Mouse (Mus musculus) hindbrain, embryonic 11.5 days (tissue): ENCODE data around the gene D130043K22Rik. TPM values are rescaled to one million over a fixed set of nuclear protein-coding genes. Genes with fewer than 3 reads are reported as not detected.
"Not testable (repeated sequence)": the region's sequence is repeated elsewhere in the genome, so short reads cannot be mapped to it uniquely, and the experiment has no call there.

ENCODE experiments used
- ATAC-seq: fragments of 200-750 bp; cut with Nextera tagmentation; 2 replicates; pipeline ENCODE4 v1.8.0; 2017; ENCODE audit warnings: mild to moderate bottlenecking, moderate TSS enrichment, moderate library complexity; ENCODE audit not compliant: low FRiP score
- DNase-seq: peaks from one replicate; pipeline ENCODE4 v3.0.0-alpha.2; 2015; ENCODE audit warnings: low spot score
- H3K27ac ChIP-seq: fragments of 300-500 bp; sonication (generic); 2 replicates; pipeline ENCODE4 v1.5.1; 2014; ENCODE audit warnings: mild to moderate bottlenecking, low read depth, low read length
- H3K27me3 ChIP-seq: fragments of 300-500 bp; sonication (generic); 2 replicates; pipeline ENCODE4 v1.6.1; 2014; ENCODE audit warnings: mild to moderate bottlenecking, low read length, moderate library complexity, mixed read lengths; ENCODE audit not compliant: control insufficient read depth, insufficient read depth
- H3K36me3 ChIP-seq: fragments of 300-500 bp; sonication (generic); 2 replicates; pipeline ENCODE4 v1.6.1; 2014; ENCODE audit warnings: mild to moderate bottlenecking, low read length, moderate library complexity, mixed read lengths; ENCODE audit not compliant: control insufficient read depth, insufficient read depth
- H3K4me1 ChIP-seq: fragments of 300-500 bp; sonication (generic); replicated peaks from 2 replicates; pipeline ENCODE4 v1.6.1; 2014; ENCODE audit warnings: low read length, mixed read lengths; ENCODE audit not compliant: control insufficient read depth, insufficient read depth
- H3K4me2 ChIP-seq: fragments of 300-500 bp; sonication (generic); replicated peaks from 2 replicates; pipeline ENCODE4 v1.6.1; 2014; ENCODE audit warnings: mild to moderate bottlenecking, low read depth, low read length
- H3K4me3 ChIP-seq: fragments of 300-500 bp; sonication (generic); 2 replicates; pipeline ENCODE4 v1.5.1; 2014; ENCODE audit warnings: low read depth, low read length
- H3K9ac ChIP-seq: fragments of 300-500 bp; sonication (generic); 2 replicates; pipeline ENCODE4 v1.6.1; 2014; ENCODE audit warnings: low read depth, low read length
- H3K9me3 ChIP-seq: fragments of 300-500 bp; sonication (generic); 2 replicates; pipeline ENCODE4 v1.6.1; 2016; ENCODE audit warnings: low read length; ENCODE audit not compliant: control insufficient read depth
- WGBS: fragments of 180-500 bp; shearing (Covaris S2); extraction: QIAGEN DNeasy Blood & Tissue Kit; methylation state at CpG from one replicate; pipeline ENCODE4 v1.1.7; 2014; 5-methylcytosine and 5-hydroxymethylcytosine counted together
- polyA plus RNA-seq: library from polyadenylated mRNA; unstranded; fragments of >200 nt; fragmentation: Nextera tagmentation; extraction: Ambion mirVana; gene quantifications from 2 replicates; pipeline ENCODE4 v1.2.1, GENCODE M21; 2014

D130043K22Rik gene
- polyA plus RNA-seq, 1 experiment from 2014 or later = 0.94 TPM

GRCm38 (mm10) chr13:24825587-24825986 lies 19.3 kb upstream of the D130043K22Rik start:
- Histone ChIP-seq H3K9me3 (no peaks in the 10 kb centered on the region), H3K36me3 (no peaks in the 10 kb centered on the region), H3K27ac (no peak overlapping the region), H3K4me1 (no peaks in the 10 kb centered on the region), H3K9ac (no peak overlapping the region), H3K27me3 (no peaks in the 10 kb centered on the region), H3K4me3 (no peak overlapping the region), H3K4me2 (no peak overlapping the region)
- ATAC-seq (no peak), DNase-seq (no peak)
- 83% methylated on average over 4 of the region's 4 CpGs for WGBS

GRCm38 (mm10) chr13:24826116-24826515 lies 18.8 kb upstream of the D130043K22Rik start:
- no peak overlapping the region for H3K4me3 ChIP-seq
- WGBS = 84% methylated on average over 7 of the region's 7 CpGs
- no peak overlapping the region for H3K27ac ChIP-seq
- H3K36me3 ChIP-seq = no peaks in the 10 kb centered on the region
- H3K4me2 ChIP-seq = no peak overlapping the region
- H3K9me3 ChIP-seq = no peaks in the 10 kb centered on the region
- no peak overlapping the region for H3K9ac ChIP-seq
- no peak for ATAC-seq
- DNase-seq = no peak
- H3K4me1 ChIP-seq = no peaks in the 10 kb centered on the region
- no peaks in the 10 kb centered on the region for H3K27me3 ChIP-seq

- peak overlapping the region; percentile 58 for H3K4me3 ChIP-seq
- no peaks in the 10 kb centered on the region for H3K36me3 ChIP-seq
- ATAC-seq (no peak), DNase-seq (no peak)
- H3K9me3 ChIP-seq = no peaks in the 10 kb centered on the region
- peak overlapping the region; percentile 48 for H3K9ac ChIP-seq
- no peaks in the 10 kb centered on the region for H3K27me3 ChIP-seq
- H3K4me2 ChIP-seq = peak overlapping the region; percentile 82
- H3K27ac ChIP-seq = peak overlapping the region; percentile 92; the same call in 1 of the 2 replicates
- H3K4me1 ChIP-seq = no peaks in the 10 kb centered on the region
- 7% methylated on average over 20 of the region's 20 CpGs for WGBS
Measured at GRCm38 (mm10) chr13:24830756-24831352, 14.1 kb upstream of the D130043K22Rik start.

GRCm38 (mm10) chr13:24831353-24832130 lies 13.4 kb upstream of the D130043K22Rik start, which contains the start of the genes Acot13 and Tdp2:
Gene Acot13, minus strand, starts transcription at chr13:24831540.
Gene Tdp2, plus strand, starts transcription at chr13:24831679.
- DNase-seq (peak; percentile 99), ATAC-seq (peak; percentile 98)
- Histone ChIP-seq H3K4me1 (no peaks in the 10 kb centered on the region), H3K4me2 (peak within 1 kb of the TSS; percentile 82), H3K27ac (peak within 1 kb of the TSS; percentile 92), H3K36me3 (no peaks in the 10 kb centered on the region), H3K9ac (peak within 1 kb of the TSS; percentile 93), H3K4me3 (peak within 1 kb of the TSS; percentile 58), H3K9me3 (no peaks in the 10 kb centered on the region), H3K27me3 (no peaks in the 10 kb centered on the region)
- under 1% methylated on average over 81 of the region's 90 CpGs for WGBS

- Histone ChIP-seq H3K9ac (peak overlapping the region; percentile 93), H3K4me2 (peak overlapping the region; percentile 82), H3K4me3 (peak overlapping the region; percentile 58), H3K27me3 (no peaks in the 10 kb centered on the region), H3K4me1 (no peaks in the 10 kb centered on the region), H3K9me3 (no peaks in the 10 kb centered on the region), H3K36me3 (no peaks in the 10 kb centered on the region), H3K27ac (peak overlapping the region; percentile 92)
- 4% methylated on average over 21 of the region's 21 CpGs for WGBS
- ATAC-seq (peak; percentile 50), DNase-seq (no peak)
Measured at GRCm38 (mm10) chr13:24832131-24832810, 12.7 kb upstream of the D130043K22Rik start.

GRCm38 (mm10) chr13:24832811-24833155 lies 12.2 kb upstream of the D130043K22Rik start:
- no peak for ATAC-seq
- no peak for DNase-seq
- Histone ChIP-seq H3K4me3 (peak overlapping the region; percentile 58), H3K9ac (peak overlapping the region; percentile 93), H3K27ac (no peak overlapping the region), H3K9me3 (no peaks in the 10 kb centered on the region), H3K4me2 (peak overlapping the region; percentile 82), H3K27me3 (no peaks in the 10 kb centered on the region), H3K36me3 (no peaks in the 10 kb centered on the region), H3K4me1 (no peaks in the 10 kb centered on the region)
- WGBS = 67% methylated on average over 2 of the region's 2 CpGs

- H3K4me2 ChIP-seq, H3K36me3 ChIP-seq, ATAC-seq, H3K9ac ChIP-seq, H3K4me3 ChIP-seq, H3K27me3 ChIP-seq, H3K9me3 ChIP-seq, H3K27ac ChIP-seq, H3K4me1 ChIP-seq, DNase-seq: not testable (repeated sequence)
- 92% methylated on average over 8 of the region's 8 CpGs for WGBS
Measured at GRCm38 (mm10) chr13:24837765-24838164, 7.2 kb upstream of the D130043K22Rik start.

- Histone ChIP-seq H3K9ac (no peak overlapping the region), H3K9me3 (no peaks in the 10 kb centered on the region), H3K27me3 (no peaks in the 10 kb centered on the region), H3K4me3 (no peak overlapping the region), H3K4me2 (no peak overlapping the region), H3K4me1 (no peaks in the 10 kb centered on the region), H3K27ac (no peak overlapping the region), H3K36me3 (peaks cover 2% of the 10 kb centered on the region; the same call in 1 of the 2 replicates)
- no peak for DNase-seq
- 86% methylated on average over 3 of the region's 3 CpGs for WGBS
- ATAC-seq = no peak
Measured at GRCm38 (mm10) chr13:24839831-24840230, 5.1 kb upstream of the D130043K22Rik start.
